Mouse (Mus musculus): Measurements from ENCODE around the gene Ncoa6. TPM values are rescaled to one million over a fixed set of nuclear protein-coding genes. Genes with fewer than 3 reads are reported as not detected.

The Ncoa6 gene
- total RNA-seq (2014; rRNA removed) (50.5 and 73.1 TPM in 2 replicates), polyA plus RNA-seq (2015; fragmentation: Nextera tagmentation; extraction: Ambion mirVana) (23.3 and 32.1 TPM in 2 replicates)

DNA sequence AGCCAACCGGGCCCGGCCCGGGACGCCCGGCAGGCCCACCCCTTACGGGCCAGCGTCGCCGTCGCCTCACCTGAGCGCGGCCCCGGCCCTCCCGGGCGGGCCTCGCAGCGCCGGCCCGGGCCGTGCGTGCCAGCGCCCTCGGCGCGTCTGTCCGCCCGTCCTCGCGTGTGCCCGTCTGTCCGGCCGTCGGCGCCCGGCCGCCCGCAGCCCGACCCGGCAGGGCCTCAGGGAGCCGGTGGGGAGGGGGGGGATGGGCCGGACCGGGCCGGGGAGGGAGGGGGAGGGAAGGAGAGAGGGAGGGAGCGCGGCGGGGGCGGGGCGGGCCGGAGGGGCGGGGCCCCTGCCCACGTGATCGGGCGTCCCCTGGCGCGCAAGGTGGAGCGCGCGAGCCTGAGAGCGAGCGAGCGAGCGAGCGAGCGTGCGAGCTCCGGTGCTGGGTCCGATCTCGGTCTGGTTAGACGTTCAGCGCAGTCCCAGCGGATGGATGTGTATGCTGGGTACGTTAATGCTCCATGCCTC is at the start of gene Ncoa6:
Gene Ncoa6, minus strand, starts transcription at position 325 of the 519 bp plus-strand sequence.
- peak; percentile 85 for DNase-seq (ENCODE audit: low spot score)
- no peaks in the 10 kb centered on the region for H3K36me3 ChIP-seq (ENCODE audit: insufficient read depth, low read length)
- peak; percentile 4; the same call in 1 of the 2 replicates for TF ChIP-seq CTCF (IDR thresholded peaks at IDR 0.05)
- no peaks in the 10 kb centered on the region for H3K4me1 ChIP-seq (ENCODE audit: insufficient read depth, low read length)
- peak within 1 kb of the TSS; percentile 91 for H3K4me3 ChIP-seq (ENCODE audit: low read depth, low read length)
- peak within 1 kb of the TSS; percentile 100 for H3K9ac ChIP-seq (replicated peaks; ENCODE audit: low read length, poor library complexity, severe bottlenecking)
- ATAC-seq (ENCODE audit: low FRiP score) = peak; percentile 83
- no peaks in the 10 kb centered on the region for H3K9me3 ChIP-seq (ENCODE audit: low read length)
- 1% methylated on average over 23 of the region's 72 CpGs for WGBS
- H3K27me3 ChIP-seq (ENCODE audit: insufficient read depth, low read length) = no peaks in the 10 kb centered on the region
- H3K4me2 ChIP-seq (ENCODE audit: low read depth, low read length, poor library complexity, severe bottlenecking) = peak within 1 kb of the TSS; percentile 83
- peak within 1 kb of the TSS; percentile 96 for H3K27ac ChIP-seq (ENCODE audit: low read depth, low read length)

DNA sequence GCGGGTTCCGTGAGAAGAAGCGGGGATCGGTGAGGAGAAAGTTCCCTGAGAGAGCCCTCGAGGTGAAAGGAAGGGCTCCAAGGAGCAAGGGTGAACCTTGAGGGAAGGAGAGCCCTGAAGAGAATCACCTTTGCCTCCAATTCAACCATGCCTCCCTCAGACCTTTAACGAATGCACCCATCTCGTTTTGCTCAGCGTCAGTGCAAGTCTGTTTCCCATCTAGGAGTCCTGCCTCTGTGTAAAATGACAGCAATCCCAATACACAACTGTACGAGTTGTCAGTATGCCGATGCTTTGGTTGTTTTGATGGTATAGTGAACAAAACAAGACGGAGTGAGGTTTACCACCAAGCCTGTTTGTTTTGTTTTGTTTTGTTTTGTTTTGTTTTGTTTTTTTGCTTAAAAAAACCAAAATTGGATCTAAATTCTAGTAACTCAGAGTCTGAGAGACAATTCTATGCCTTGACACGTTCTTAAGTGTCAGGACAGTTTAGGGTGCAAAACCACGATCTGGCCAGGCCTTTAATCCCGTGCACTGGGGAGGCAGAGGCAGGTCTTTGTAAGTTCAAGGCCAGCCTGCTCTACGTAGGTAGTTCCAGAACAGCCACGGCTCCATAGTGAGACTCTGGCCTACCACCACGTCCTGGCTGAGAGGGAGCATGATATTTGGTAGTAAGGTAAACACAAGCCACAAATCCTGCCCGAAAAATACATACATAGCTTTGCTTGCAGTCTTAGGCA is 45.0 kb upstream of the Ncoa6 start:
- WGBS = 23% methylated on average over 18 of the region's 18 CpGs
- no peak for DNase-seq (ENCODE audit: low spot score)
- H3K27ac ChIP-seq (ENCODE audit: low read depth, low read length) = peak overlapping the region; percentile 87

DNA sequence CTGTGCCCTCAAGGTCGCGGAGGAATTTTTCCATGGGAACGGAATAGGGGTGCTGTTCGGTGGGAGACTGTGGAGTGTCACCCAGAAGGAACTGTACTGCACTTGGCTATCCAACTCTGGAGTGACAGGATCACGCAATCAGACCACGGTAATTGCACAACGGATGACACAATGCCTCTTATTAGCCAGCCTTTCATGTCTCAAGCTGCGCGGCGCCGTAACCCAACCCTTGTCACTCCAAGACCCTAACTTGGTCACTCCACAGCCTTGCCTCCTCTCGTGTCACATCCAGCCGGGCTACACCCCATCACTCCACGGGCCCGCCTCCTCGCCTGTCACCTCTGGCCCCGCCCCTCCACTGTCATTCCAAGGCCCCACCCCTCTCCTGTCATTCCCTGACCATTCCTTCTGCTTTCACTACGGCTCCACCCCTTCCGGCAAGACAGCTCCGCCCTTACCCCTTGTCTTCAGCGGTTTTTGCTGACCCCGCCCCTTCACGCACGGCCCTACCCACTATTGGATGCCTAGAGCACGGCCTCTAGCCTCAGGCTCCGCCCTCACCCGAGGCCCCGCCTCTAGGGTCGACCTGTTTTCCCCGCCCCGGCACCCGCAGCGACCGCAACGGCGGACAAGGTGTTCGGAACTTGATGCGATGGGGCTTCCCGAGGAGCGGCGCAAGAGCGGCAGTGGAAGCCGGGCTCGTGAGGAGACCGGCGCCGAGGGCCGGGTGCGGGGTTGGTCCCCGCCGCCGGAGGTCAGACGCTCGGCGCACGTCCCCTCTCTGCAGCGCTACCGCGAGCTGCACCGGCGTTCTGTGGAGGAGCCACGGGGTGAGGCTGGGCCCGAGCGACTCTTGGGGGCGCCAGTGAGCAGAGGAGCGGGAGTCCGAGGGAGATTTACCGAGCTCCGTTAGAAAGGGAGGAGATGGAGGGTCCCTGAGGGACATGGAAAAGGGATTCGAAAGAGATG is 44.0 kb upstream of the Ncoa6 start, which contains the start of the genes Acss2 and Ggt7:
Gene Acss2, plus strand, starts transcription at position 494 of the 969 bp plus-strand sequence.
Gene Ggt7, minus strand, starts transcription at position 783 of the 969 bp plus-strand sequence.
- ATAC-seq (ENCODE audit: low FRiP score) (peak; percentile 98), DNase-seq (ENCODE audit: low spot score) (peak; percentile 98)
- Histone ChIP-seq H3K4me1 (ENCODE audit: insufficient read depth, low read length) (peaks cover 7% of the 10 kb centered on the region; the same call in 1 of the 2 replicates), H3K4me2 (ENCODE audit: low read depth, low read length, poor library complexity, severe bottlenecking) (peak within 1 kb of the TSS; percentile 80), H3K9ac (replicated peaks; ENCODE audit: low read length, poor library complexity, severe bottlenecking) (peak within 1 kb of the TSS; percentile 73), H3K36me3 (ENCODE audit: insufficient read depth, low read length) (no peaks in the 10 kb centered on the region), H3K27me3 (ENCODE audit: insufficient read depth, low read length) (no peaks in the 10 kb centered on the region), H3K27ac (ENCODE audit: low read depth, low read length) (peak within 1 kb of the TSS; percentile 87), H3K4me3 (ENCODE audit: low read depth, low read length) (peak within 1 kb of the TSS; percentile 78), H3K9me3 (ENCODE audit: low read length) (no peaks in the 10 kb centered on the region)
- 3% methylated on average over 70 of the region's 70 CpGs for WGBS
- TF ChIP-seq CTCF (IDR thresholded peaks at IDR 0.05) = peak; percentile 83

More for the DNA sequence above, 45.0 kb upstream of the Ncoa6 start:
- peak overlapping the region; percentile 73 for H3K9ac ChIP-seq (replicated peaks; ENCODE audit: low read length, poor library complexity, severe bottlenecking)
- H3K36me3 ChIP-seq (ENCODE audit: insufficient read depth, low read length) = no peaks in the 10 kb centered on the region
- peak overlapping the region; percentile 78 for H3K4me3 ChIP-seq (ENCODE audit: low read depth, low read length)
- ATAC-seq (ENCODE audit: low FRiP score) = no peak
- 0 out of 2 replicates have a peak, but pooled peaks cover 2% of the 10 kb centered on the region for H3K4me1 ChIP-seq (ENCODE audit: insufficient read depth, low read length)
- no peak for TF ChIP-seq CTCF (IDR thresholded peaks at IDR 0.05)
- H3K4me2 ChIP-seq (ENCODE audit: low read depth, low read length, poor library complexity, severe bottlenecking) = peak overlapping the region; percentile 80
- no peaks in the 10 kb centered on the region for H3K27me3 ChIP-seq (ENCODE audit: insufficient read depth, low read length)
- no peaks in the 10 kb centered on the region for H3K9me3 ChIP-seq (ENCODE audit: low read length)

DNA sequence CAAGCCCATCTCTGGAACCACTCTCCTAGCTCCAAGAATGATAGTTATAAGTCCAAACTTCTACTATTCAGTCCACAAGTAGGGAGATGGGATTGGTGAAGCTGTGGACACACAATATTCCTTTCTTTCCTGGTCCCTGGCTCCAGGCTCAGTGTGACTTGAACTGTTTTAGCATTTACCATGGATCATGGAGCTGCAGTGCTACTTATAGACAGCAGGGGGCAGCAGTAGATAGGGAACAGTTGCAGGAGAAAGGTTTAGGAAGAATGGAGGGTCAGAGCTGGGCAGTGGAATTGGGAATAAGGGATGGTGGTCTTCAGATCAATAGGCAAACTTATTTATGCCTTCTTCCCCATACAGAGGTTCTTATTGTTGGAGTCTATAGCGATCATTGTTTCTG is 42.2 kb upstream of the Ncoa6 start:
- no peak overlapping the region for H3K27ac ChIP-seq (ENCODE audit: low read depth, low read length)
- H3K9ac ChIP-seq (replicated peaks; ENCODE audit: low read length, poor library complexity, severe bottlenecking) = no peak overlapping the region
- WGBS = 17% methylated on average over 1 of the region's 1 CpGs
- H3K36me3 ChIP-seq (ENCODE audit: insufficient read depth, low read length) = no peaks in the 10 kb centered on the region
- ATAC-seq (ENCODE audit: low FRiP score) = no peak
- H3K4me1 ChIP-seq (ENCODE audit: insufficient read depth, low read length) = peaks cover 8% of the 10 kb centered on the region; the same call in 1 of the 2 replicates
- H3K9me3 ChIP-seq (ENCODE audit: low read length) = no peaks in the 10 kb centered on the region
- TF ChIP-seq CTCF (IDR thresholded peaks at IDR 0.05) = peak; percentile 99
- DNase-seq (ENCODE audit: low spot score) = peak; percentile 73
- H3K4me3 ChIP-seq (ENCODE audit: low read depth, low read length) = no peak overlapping the region
- no peak overlapping the region for H3K4me2 ChIP-seq (ENCODE audit: low read depth, low read length, poor library complexity, severe bottlenecking)
- H3K27me3 ChIP-seq (ENCODE audit: insufficient read depth, low read length) = no peaks in the 10 kb centered on the region

DNA sequence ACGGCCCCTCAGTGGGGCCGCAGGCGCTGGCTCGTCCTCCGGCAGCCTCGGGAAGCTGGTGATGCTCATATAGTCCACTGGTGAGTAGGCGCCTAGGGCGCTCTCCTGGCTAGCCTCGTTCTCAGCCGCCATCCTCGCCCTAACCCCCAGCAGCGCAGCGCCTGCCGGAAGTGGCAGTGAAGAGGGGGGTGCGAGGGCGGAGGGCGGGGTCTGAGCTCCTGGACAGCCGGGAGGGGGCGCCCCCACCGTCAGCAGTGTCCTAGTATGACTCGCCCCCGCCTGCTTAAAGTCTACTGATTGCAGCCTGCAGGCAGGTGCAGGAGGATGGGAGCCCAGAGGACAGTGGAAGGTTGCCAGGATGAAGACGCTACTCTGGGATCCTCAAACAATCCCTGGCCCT is 41.0 kb upstream of the Ncoa6 start:
- peak; percentile 61 for TF ChIP-seq CTCF (IDR thresholded peaks at IDR 0.05)
- no peaks in the 10 kb centered on the region for H3K27me3 ChIP-seq (ENCODE audit: insufficient read depth, low read length)
- H3K9me3 ChIP-seq (ENCODE audit: low read length) = no peaks in the 10 kb centered on the region
- H3K27ac ChIP-seq (ENCODE audit: low read depth, low read length) = peak overlapping the region; percentile 79
- peak overlapping the region; percentile 79 for H3K4me3 ChIP-seq (ENCODE audit: low read depth, low read length)
- DNase-seq (ENCODE audit: low spot score) = peak; percentile 84
- H3K9ac ChIP-seq (replicated peaks; ENCODE audit: low read length, poor library complexity, severe bottlenecking) = peak overlapping the region; percentile 94
- peaks cover 8% of the 10 kb centered on the region; the same call in 1 of the 2 replicates for H3K4me1 ChIP-seq (ENCODE audit: insufficient read depth, low read length)
- peak; percentile 38 for ATAC-seq (ENCODE audit: low FRiP score)
- under 1% methylated on average over 21 of the region's 23 CpGs for WGBS
- H3K4me2 ChIP-seq (ENCODE audit: low read depth, low read length, poor library complexity, severe bottlenecking) = peak overlapping the region; percentile 79
- 0 out of 2 replicates have a peak, but pooled peaks cover 1% of the 10 kb centered on the region for H3K36me3 ChIP-seq (ENCODE audit: insufficient read depth, low read length)
